Mouse (Mus musculus): ENCODE data around the gene Col5a1. TPM values are rescaled to one million over a fixed set of nuclear protein-coding genes. Genes with fewer than 3 reads are reported as not detected.

The Col5a1 gene
- polyA plus RNA-seq, 1 experiment from 2014 or later = 33.2 TPM

- H3K27me3 ChIP-seq (ENCODE audit: insufficient read depth, low read length) = no peaks in the 10 kb centered on the region
- H3K27ac ChIP-seq = no peak overlapping the region
- no peaks in the 10 kb centered on the region for H3K9me3 ChIP-seq (replicated peaks; ENCODE audit: low read length)
- no peak overlapping the region for H3K4me3 ChIP-seq (replicated peaks; ENCODE audit: low read depth, low read length)
- H3K9ac ChIP-seq (ENCODE audit: low read depth, low read length) = no peak overlapping the region
- TF ChIP-seq CTCF (IDR thresholded peaks at IDR 0.05; ENCODE audit: low read depth) = no peak
- H3K4me2 ChIP-seq (ENCODE audit: low read length) = no peak overlapping the region
- WGBS = 74% methylated on average over 4 of the region's 4 CpGs
- peaks cover 12% of the 10 kb centered on the region for H3K36me3 ChIP-seq (ENCODE audit: insufficient read depth, low read length)
- no peak for DNase-seq (ENCODE audit: low spot score)
- no peaks in the 10 kb centered on the region for H3K4me1 ChIP-seq (replicated peaks; ENCODE audit: insufficient read depth, low read length)
- no peak for ATAC-seq (replicated peaks; ENCODE audit: low FRiP score, low read depth)
Measured at GRCm38 (mm10) chr2:28025776-28026175, 139.6 kb downstream of the Col5a1 start.

DNA sequence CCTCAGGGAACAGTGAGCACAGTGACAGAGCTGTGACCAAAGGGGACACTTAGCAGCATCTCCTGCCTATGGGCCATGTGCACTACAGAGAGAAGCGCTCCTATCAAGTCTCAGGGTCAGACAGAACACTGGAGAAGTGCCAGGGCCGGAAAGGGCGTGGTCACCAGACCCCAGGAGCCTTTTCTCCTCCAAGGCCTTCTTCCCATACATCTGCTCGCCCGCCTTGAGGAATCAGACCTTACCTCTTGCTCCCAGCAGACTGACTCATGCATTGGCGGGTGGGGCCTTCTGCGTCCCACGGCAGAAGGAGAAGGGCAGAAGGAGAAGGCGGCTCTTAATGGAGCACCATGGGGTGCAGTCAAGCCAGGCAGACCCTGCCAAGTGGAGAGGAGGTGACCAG, 145.6 kb downstream of the Col5a1 start:
- Histone ChIP-seq H3K27ac (no peak overlapping the region), H3K4me2 (ENCODE audit: low read length) (no peak overlapping the region), H3K9ac (ENCODE audit: low read depth, low read length) (no peak overlapping the region), H3K36me3 (ENCODE audit: insufficient read depth, low read length) (peaks cover 20% of the 10 kb centered on the region), H3K27me3 (ENCODE audit: insufficient read depth, low read length) (no peaks in the 10 kb centered on the region), H3K4me3 (replicated peaks; ENCODE audit: low read depth, low read length) (no peak overlapping the region), H3K9me3 (replicated peaks; ENCODE audit: low read length) (no peaks in the 10 kb centered on the region), H3K4me1 (replicated peaks; ENCODE audit: insufficient read depth, low read length) (no peaks in the 10 kb centered on the region)
- no peak for TF ChIP-seq CTCF (IDR thresholded peaks at IDR 0.05; ENCODE audit: low read depth)
- ATAC-seq (replicated peaks; ENCODE audit: low FRiP score, low read depth) (no peak), DNase-seq (ENCODE audit: low spot score) (no peak)
- WGBS = 72% methylated on average over 9 of the region's 9 CpGs

DNA sequence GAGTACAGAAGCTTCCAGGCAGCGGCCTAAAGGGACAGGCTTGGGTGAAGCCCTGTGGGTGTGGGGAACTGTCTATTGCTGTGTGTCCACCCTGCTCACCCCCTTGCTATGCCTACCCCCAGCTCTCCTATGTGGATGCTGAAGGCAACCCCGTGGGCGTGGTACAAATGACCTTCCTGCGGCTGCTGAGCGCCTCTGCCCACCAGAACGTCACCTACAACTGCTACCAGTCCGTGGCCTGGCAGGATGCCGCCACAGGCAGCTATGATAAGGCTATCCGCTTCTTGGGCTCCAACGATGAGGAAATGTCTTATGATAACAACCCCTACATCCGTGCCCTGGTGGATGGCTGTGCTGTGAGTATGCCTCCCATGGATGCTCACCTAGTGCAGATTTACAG, 146.2 kb downstream of the Col5a1 start:
- Histone ChIP-seq H3K27me3 (ENCODE audit: insufficient read depth, low read length) (no peaks in the 10 kb centered on the region), H3K4me3 (replicated peaks; ENCODE audit: low read depth, low read length) (no peak overlapping the region), H3K27ac (no peak overlapping the region), H3K4me1 (replicated peaks; ENCODE audit: insufficient read depth, low read length) (no peaks in the 10 kb centered on the region), H3K9ac (ENCODE audit: low read depth, low read length) (no peak overlapping the region), H3K36me3 (ENCODE audit: insufficient read depth, low read length) (peaks cover 20% of the 10 kb centered on the region), H3K9me3 (replicated peaks; ENCODE audit: low read length) (no peaks in the 10 kb centered on the region), H3K4me2 (ENCODE audit: low read length) (no peak overlapping the region)
- no peak for TF ChIP-seq CTCF (IDR thresholded peaks at IDR 0.05; ENCODE audit: low read depth)
- DNase-seq (ENCODE audit: low spot score) (no peak), ATAC-seq (replicated peaks; ENCODE audit: low FRiP score, low read depth) (no peak)
- WGBS = 82% methylated on average over 11 of the region's 11 CpGs

- ATAC-seq (replicated peaks; ENCODE audit: low FRiP score, low read depth) (no peak), DNase-seq (ENCODE audit: low spot score) (no peak)
- Histone ChIP-seq H3K27ac (no peak overlapping the region), H3K4me2 (ENCODE audit: low read length) (no peak overlapping the region), H3K36me3 (ENCODE audit: insufficient read depth, low read length) (peaks cover 12% of the 10 kb centered on the region), H3K27me3 (ENCODE audit: insufficient read depth, low read length) (no peaks in the 10 kb centered on the region), H3K4me3 (replicated peaks; ENCODE audit: low read depth, low read length) (no peak overlapping the region), H3K4me1 (replicated peaks; ENCODE audit: insufficient read depth, low read length) (no peaks in the 10 kb centered on the region), H3K9me3 (replicated peaks; ENCODE audit: low read length) (no peaks in the 10 kb centered on the region), H3K9ac (ENCODE audit: low read depth, low read length) (no peak overlapping the region)
- 69% methylated on average over 13 of the region's 13 CpGs for WGBS
- TF ChIP-seq CTCF (IDR thresholded peaks at IDR 0.05; ENCODE audit: low read depth) = no peak
Measured at GRCm38 (mm10) chr2:28034011-28034710, 147.9 kb downstream of the Col5a1 start.

- Histone ChIP-seq H3K27ac (no peak overlapping the region), H3K4me1 (replicated peaks; ENCODE audit: insufficient read depth, low read length) (no peaks in the 10 kb centered on the region), H3K9me3 (replicated peaks; ENCODE audit: low read length) (no peaks in the 10 kb centered on the region), H3K36me3 (ENCODE audit: insufficient read depth, low read length) (0 out of 2 replicates have a peak, but pooled peaks cover 6% of the 10 kb centered on the region), H3K27me3 (ENCODE audit: insufficient read depth, low read length) (no peaks in the 10 kb centered on the region), H3K4me2 (ENCODE audit: low read length) (no peak overlapping the region), H3K9ac (ENCODE audit: low read depth, low read length) (no peak overlapping the region), H3K4me3 (replicated peaks; ENCODE audit: low read depth, low read length) (no peak overlapping the region)
- TF ChIP-seq CTCF (IDR thresholded peaks at IDR 0.05; ENCODE audit: low read depth) = no peak
- 85% methylated on average over 13 of the region's 13 CpGs for WGBS
- DNase-seq (ENCODE audit: low spot score) (no peak), ATAC-seq (replicated peaks; ENCODE audit: low FRiP score, low read depth) (no peak)
Measured at GRCm38 (mm10) chr2:28036788-28037187, 150.6 kb downstream of the Col5a1 start.

DNA sequence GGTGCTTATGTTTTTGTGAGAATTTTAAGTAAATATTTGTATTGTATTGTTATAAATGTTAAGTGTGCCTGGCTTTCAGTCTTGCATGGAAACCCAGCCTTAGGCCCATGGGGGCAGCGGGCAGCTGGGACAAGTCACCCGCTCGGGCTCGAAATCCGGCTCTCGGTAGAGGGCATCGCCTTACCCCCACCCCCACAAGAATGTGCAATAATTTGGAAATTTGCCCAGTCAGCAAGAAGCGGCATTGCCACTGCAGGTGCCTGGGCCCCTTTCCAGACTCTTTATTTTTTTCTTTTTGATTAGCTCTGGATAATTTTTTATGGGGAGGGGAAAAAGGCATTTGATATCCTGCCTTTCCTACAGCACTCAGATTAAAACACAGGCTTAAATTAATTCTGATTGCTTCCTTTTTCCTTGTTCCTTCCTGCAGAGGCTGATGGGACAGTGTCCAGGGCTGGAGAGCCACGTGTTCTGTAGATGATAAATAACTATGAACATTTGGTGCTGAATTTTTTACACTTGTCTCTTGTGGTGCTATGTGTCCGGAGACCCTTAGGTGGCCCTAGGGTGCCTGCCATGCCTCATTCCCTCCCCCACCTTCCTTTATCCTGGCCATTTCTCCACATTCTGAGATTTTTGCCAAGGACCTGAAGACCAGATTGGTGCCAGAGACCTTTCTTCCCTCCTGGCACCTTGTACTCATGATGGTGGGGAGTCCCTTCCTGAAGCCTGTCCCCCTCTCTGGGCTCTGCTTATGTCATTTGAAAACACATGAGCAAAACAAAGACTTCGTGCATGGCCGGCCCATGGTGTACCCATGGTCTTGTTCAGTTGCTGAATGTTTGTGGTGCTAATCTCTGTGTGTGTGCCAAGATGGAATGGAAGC, 151.5 kb downstream of the Col5a1 start:
- ATAC-seq (replicated peaks; ENCODE audit: low FRiP score, low read depth) = no peak
- Histone ChIP-seq H3K4me2 (ENCODE audit: low read length) (no peak overlapping the region), H3K27ac (no peak overlapping the region), H3K36me3 (ENCODE audit: insufficient read depth, low read length) (0 out of 2 replicates have a peak, but pooled peaks cover 6% of the 10 kb centered on the region), H3K9ac (ENCODE audit: low read depth, low read length) (no peak overlapping the region), H3K4me1 (replicated peaks; ENCODE audit: insufficient read depth, low read length) (no peaks in the 10 kb centered on the region), H3K4me3 (replicated peaks; ENCODE audit: low read depth, low read length) (no peak overlapping the region), H3K9me3 (replicated peaks; ENCODE audit: low read length) (no peaks in the 10 kb centered on the region), H3K27me3 (ENCODE audit: insufficient read depth, low read length) (no peaks in the 10 kb centered on the region)
- DNase-seq (ENCODE audit: low spot score) = peak; percentile 8
- 54% methylated on average over 12 of the region's 12 CpGs for WGBS
- no peak for TF ChIP-seq CTCF (IDR thresholded peaks at IDR 0.05; ENCODE audit: low read depth)

All from kidney, postnatal 0 days (tissue).